Mouse (Mus musculus) cortical plate, adult 2 months (tissue): ENCODE measurements around the gene Wipi1.

Source experiments
- CTCF ChIP-seq: fragments of 200-500 bp; IDR thresholded peaks from 2 replicates; pipeline ENCODE4 v1.5.1; 2011; ENCODE audit warnings: mild to moderate bottlenecking, control low read depth, low read length; ENCODE audit not compliant: insufficient read depth; ENCODE audit errors: extremely low read depth
- POLR2A ChIP-seq: fragments of 200-500 bp; IDR thresholded peaks from 2 replicates; pipeline ENCODE4 v1.6.1; 2011; ENCODE audit warnings: mild to moderate bottlenecking, low read length, control low read depth; ENCODE audit not compliant: insufficient read depth; ENCODE audit errors: extremely low read depth

DNA sequence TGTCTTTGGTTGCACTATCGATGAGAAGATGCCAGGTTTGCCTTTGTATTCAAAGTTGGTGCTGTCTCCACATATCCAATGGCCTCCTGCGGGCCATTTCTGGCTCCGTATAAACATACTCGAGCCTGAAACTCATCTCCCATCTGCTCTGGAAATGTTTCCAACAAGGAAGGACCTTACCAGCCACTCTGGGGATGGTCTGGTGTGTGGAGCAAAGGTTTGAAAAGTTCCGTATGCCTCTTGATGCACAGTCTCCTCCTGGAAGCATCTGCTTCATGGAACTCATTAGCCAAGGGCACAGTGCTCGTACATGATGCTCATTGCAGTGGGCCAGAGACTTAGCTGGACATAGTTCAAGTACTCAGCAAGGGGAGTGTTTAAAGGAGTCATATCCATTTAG lies 75.8 kb downstream of the Wipi1 start:
- TF ChIP-seq CTCF (no peak), POLR2A (no peak)
